Mouse (Mus musculus) heart, postnatal 0 days (tissue): Measurements from ENCODE around the gene Yju2. TPM values are rescaled to one million over a fixed set of nuclear protein-coding genes. Genes with fewer than 3 reads are reported as not detected.
A peak's percentile ranks its signal among the peaks of the same experiment; 100 is the strongest.

Experiments
- ATAC-seq: fragments of 200-750 bp; cut with Nextera tagmentation; 2 replicates; pipeline ENCODE4 v1.8.0; 2017; ENCODE audit warnings: low read depth, moderate number of reproducible peaks, moderate library complexity; ENCODE audit not compliant: insufficient read depth
- DNase-seq: peaks from one replicate; pipeline ENCODE4 v3.0.0-alpha.2; 2016; ENCODE audit warnings: low spot score
- H3K27ac ChIP-seq: fragments of 300-500 bp; sonication (generic); 2 replicates; pipeline ENCODE4 v1.5.1; 2014; ENCODE audit warnings: low read depth, mild to moderate bottlenecking
- H3K27me3 ChIP-seq: fragments of 300-500 bp; sonication (generic); 2 replicates; pipeline ENCODE4 v1.6.1; 2014; ENCODE audit warnings: low read length, mixed read lengths; ENCODE audit not compliant: control insufficient read depth, insufficient read depth
- H3K36me3 ChIP-seq: fragments of 300-500 bp; sonication (generic); replicated peaks from 2 replicates; pipeline ENCODE4 v1.6.1; 2014; ENCODE audit warnings: low read length, mixed read lengths; ENCODE audit not compliant: control insufficient read depth, insufficient read depth
- H3K4me1 ChIP-seq: fragments of 300-500 bp; sonication (generic); 2 replicates; pipeline ENCODE4 v1.6.1; 2014; ENCODE audit warnings: antibody characterized with exemption; ENCODE audit not compliant: control insufficient read depth, insufficient read depth
- H3K4me2 ChIP-seq: fragments of 300-500 bp; sonication (generic); 2 replicates; pipeline ENCODE4 v1.6.1; 2014; ENCODE audit warnings: low read depth, mild to moderate bottlenecking, low read length, moderate library complexity
- H3K4me3 ChIP-seq: fragments of 300-500 bp; sonication (generic); 2 replicates; pipeline ENCODE4 v1.5.1; 2014; ENCODE audit warnings: low read depth, low read length
- H3K9ac ChIP-seq: fragments of 300-500 bp; sonication (generic); replicated peaks from 2 replicates; pipeline ENCODE4 v1.6.1; 2014; ENCODE audit warnings: low read depth, low read length, mixed read lengths
- H3K9me3 ChIP-seq: fragments of 300-500 bp; sonication (generic); replicated peaks from 2 replicates; pipeline ENCODE4 v1.6.1; 2016; ENCODE audit warnings: low read length; ENCODE audit not compliant: control insufficient read depth
- CTCF ChIP-seq: IDR thresholded peaks from 2 replicates; pipeline ENCODE4 v1.5.1; 2016; ENCODE audit warnings: antibody characterized with exemption, control low read depth, low read depth
- EP300 ChIP-seq: IDR thresholded peaks from 2 replicates; pipeline ENCODE4 v1.6.1; 2016; ENCODE audit warnings: antibody characterized with exemption, low read depth
- WGBS: fragments of 180-500 bp; shearing (Covaris S2); extraction: QIAGEN DNeasy Blood & Tissue Kit; methylation state at CpG from one replicate; pipeline ENCODE4 v1.1.7; 2014; 5-methylcytosine and 5-hydroxymethylcytosine counted together
- polyA plus RNA-seq: library from polyadenylated mRNA; unstranded; fragments of >200 nt; fragmentation: Nextera tagmentation; extraction: Ambion mirVana; gene quantifications from 2 replicates; pipeline ENCODE4 v1.2.1, GENCODE M21; 2015
- total RNA-seq: library from RNA; depleted of rRNA; stranded (reverse); fragments of >200 nt; gene quantifications from 2 replicates; pipeline ENCODE4 v1.2.3, GENCODE M21; 2014; ENCODE audit warnings: low replicate concordance

Gene Yju2
- total and polyA plus RNA-seq, 2 experiments from 2014 or later, result 6.4 to 12.8 TPM

DNA sequence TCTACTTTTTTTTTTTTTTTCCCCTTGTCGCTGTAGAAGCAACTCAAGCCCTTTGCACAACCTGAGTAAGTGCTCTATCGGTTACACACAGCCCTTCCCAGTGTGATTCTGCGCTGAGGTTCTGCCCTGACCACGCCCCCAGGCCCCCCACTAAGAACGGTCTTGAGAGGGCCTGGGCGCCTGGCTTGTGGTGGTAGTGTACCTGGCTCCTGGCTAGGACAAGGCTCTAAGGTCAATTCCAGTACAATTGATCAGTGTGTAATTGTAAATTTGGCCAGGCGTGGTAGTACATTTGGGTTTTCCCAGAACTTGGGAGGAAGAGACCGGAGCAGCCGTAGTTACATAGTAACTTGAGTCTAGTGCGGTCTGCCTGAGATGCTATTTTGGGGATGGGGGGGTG, 48.1 kb downstream of the Yju2 start:
- H3K9me3 ChIP-seq, result no peaks in the 10 kb centered on the region
- no peak for DNase-seq
- peaks cover 16% of the 10 kb centered on the region for H3K4me1 ChIP-seq
- H3K27ac ChIP-seq, result no peak overlapping the region
- H3K4me3 ChIP-seq, result no peak overlapping the region
- ATAC-seq, result no peak
- H3K36me3 ChIP-seq, result peaks cover 9% of the 10 kb centered on the region
- H3K4me2 ChIP-seq, result no peak overlapping the region
- no peaks in the 10 kb centered on the region for H3K27me3 ChIP-seq
- TF ChIP-seq EP300, result no peak
- TF ChIP-seq CTCF, result no peak
- 50% methylated on average over 10 of the region's 10 CpGs for WGBS
- no peak overlapping the region for H3K9ac ChIP-seq

DNA sequence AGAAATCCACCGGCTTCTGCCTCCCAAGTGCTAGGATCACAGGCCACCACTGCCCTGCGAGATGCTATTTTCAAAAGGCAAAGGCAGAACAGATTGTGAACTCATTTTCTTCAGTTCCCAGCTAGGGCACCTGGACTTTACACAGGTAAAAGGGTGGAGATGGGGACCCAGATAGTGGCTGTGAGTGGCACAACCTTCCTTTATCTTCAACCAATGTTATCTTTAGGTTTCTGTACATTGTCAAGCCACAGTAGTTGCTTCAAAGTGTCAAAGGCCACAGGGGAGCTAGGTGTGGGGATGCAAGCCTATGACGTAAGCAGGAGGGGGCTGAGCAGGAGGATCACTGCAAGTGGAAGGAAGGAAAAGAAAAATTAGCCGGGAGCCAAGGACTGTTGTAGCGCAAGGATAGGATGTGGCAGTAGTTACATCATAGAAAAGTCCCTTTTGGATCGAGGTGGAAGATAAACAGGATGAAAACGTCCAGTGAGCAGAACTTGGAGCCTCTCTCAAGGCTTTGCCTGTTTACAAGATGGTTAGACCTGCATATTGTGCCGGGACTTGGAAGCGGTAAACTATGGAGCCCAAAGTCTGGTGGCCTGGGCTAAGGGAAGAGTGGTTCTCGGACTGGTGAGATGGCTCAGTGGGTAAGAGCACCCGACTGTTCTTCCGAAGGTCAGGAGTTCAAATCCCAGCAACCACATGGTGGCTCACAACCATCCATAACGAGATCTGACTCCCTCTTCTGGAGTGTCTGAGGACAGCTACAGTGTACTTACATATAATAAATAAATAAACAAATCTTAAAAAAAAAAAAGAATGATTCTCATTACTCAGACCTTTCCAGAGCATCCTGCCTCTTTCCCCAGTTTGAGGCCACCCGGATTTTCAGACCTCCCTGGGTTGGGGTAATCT, 48.8 kb downstream of the Yju2 start:
- H3K27ac ChIP-seq, result peak overlapping the region; percentile 81
- H3K9ac ChIP-seq, result no peak overlapping the region
- no peak; the same call in 1 of the 2 replicates for ATAC-seq
- no peak overlapping the region for H3K4me3 ChIP-seq
- no peaks in the 10 kb centered on the region for H3K9me3 ChIP-seq
- TF ChIP-seq CTCF (no peak), EP300 (no peak)
- peaks cover 16% of the 10 kb centered on the region for H3K4me1 ChIP-seq
- peaks cover 16% of the 10 kb centered on the region for H3K36me3 ChIP-seq
- H3K4me2 ChIP-seq, result peak overlapping the region; percentile 98
- DNase-seq, result peak; percentile 36
- WGBS, result 24% methylated on average over 13 of the region's 14 CpGs
- H3K27me3 ChIP-seq, result no peaks in the 10 kb centered on the region

GRCm38 (mm10) chr17:56008356-56009087, 49.6 kb downstream of the Yju2 start:
- H3K36me3 ChIP-seq, result peaks cover 21% of the 10 kb centered on the region
- no peaks in the 10 kb centered on the region for H3K9me3 ChIP-seq
- peak overlapping the region; percentile 98 for H3K4me2 ChIP-seq
- DNase-seq, result peak; percentile 95
- peak overlapping the region; percentile 60 for H3K9ac ChIP-seq
- WGBS, result 2% methylated on average over 21 of the region's 21 CpGs
- TF ChIP-seq CTCF, result no peak
- TF ChIP-seq EP300, result no peak
- peak overlapping the region; percentile 81 for H3K27ac ChIP-seq
- H3K27me3 ChIP-seq, result no peaks in the 10 kb centered on the region
- peak; percentile 92 for ATAC-seq
- H3K4me3 ChIP-seq, result peak overlapping the region; percentile 91
- peaks cover 16% of the 10 kb centered on the region for H3K4me1 ChIP-seq

DNA sequence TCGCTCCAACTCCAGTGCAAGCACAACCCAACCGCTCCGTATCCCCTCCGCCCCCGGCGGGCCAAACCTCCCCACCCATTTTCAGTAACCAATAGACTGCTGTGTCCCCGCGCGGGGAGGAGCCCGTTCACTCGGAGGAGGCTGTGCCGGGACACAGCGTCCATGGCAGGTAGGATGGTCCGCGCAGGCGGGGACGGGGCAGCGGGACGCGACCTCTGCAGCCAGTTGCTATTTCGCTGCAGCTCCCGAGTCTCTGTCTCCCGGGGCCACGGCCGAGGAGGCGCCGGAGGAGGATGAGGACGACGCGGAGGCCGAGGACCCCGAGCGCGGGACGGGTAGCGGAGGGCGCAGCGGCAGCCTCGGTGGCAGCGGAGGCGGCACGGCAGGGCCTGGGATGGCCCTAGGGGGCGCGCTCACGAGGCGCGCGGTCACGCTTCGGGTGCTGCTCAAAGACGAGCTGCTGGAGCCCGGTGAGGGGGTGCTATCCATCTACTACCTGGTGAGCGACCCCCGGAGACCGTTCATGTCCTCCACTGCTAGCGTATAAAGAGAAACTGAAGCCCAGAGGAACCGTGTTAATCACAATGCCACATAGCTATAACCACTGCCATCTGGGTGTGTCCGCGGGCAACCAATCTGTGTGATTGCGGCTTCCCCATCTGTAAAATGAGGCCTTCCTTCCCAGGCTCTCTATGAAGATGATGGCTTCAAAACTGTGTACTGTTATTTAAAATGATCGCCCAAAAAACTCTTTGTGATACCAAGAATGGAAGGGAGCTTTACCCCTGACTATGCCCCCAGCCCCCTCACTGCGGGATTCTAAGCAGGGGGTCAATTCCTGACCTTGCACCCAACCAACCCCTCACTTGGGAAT, 50.4 kb downstream of the Yju2 start:
- Histone ChIP-seq H3K4me2 (peak overlapping the region; percentile 98), H3K27me3 (no peaks in the 10 kb centered on the region), H3K9ac (peak overlapping the region; percentile 60), H3K36me3 (peaks cover 23% of the 10 kb centered on the region), H3K27ac (peak overlapping the region; percentile 81), H3K4me3 (peak overlapping the region; percentile 91), H3K4me1 (peaks cover 16% of the 10 kb centered on the region), H3K9me3 (no peaks in the 10 kb centered on the region)
- ATAC-seq (peak; percentile 90), DNase-seq (peak; percentile 94)
- peak; percentile 17; the same call in 1 of the 2 replicates for TF ChIP-seq CTCF
- no peak; the same call in 1 of the 2 replicates for TF ChIP-seq EP300
- WGBS, result 1% methylated on average over 58 of the region's 62 CpGs

- no peak for ATAC-seq
Observed at GRCm38 (mm10) chr17:56009962-56010240, 51.0 kb downstream of the Yju2 start.

More at GRCm38 (mm10) chr17:56009962-56010240, 51.0 kb downstream of the Yju2 start:
- WGBS, result 52% methylated on average over 2 of the region's 2 CpGs
- TF ChIP-seq CTCF, result no peak
- TF ChIP-seq EP300, result no peak
- Histone ChIP-seq H3K27me3 (no peaks in the 10 kb centered on the region), H3K4me2 (peak overlapping the region; percentile 98), H3K9me3 (no peaks in the 10 kb centered on the region), H3K4me3 (peak overlapping the region; percentile 91), H3K4me1 (peaks cover 16% of the 10 kb centered on the region), H3K27ac (no peak overlapping the region), H3K36me3 (peaks cover 26% of the 10 kb centered on the region), H3K9ac (peak overlapping the region; percentile 60; the same call in 1 of the 2 replicates)
- no peak for DNase-seq
